Mouse (Mus musculus): ENCODE measurements around the gene Gm3099.
"Not testable (repeated sequence)": the region's sequence is repeated elsewhere in the genome, so short reads cannot be mapped to it uniquely, and the experiment has no call there.

Gm3099 gene

DNA sequence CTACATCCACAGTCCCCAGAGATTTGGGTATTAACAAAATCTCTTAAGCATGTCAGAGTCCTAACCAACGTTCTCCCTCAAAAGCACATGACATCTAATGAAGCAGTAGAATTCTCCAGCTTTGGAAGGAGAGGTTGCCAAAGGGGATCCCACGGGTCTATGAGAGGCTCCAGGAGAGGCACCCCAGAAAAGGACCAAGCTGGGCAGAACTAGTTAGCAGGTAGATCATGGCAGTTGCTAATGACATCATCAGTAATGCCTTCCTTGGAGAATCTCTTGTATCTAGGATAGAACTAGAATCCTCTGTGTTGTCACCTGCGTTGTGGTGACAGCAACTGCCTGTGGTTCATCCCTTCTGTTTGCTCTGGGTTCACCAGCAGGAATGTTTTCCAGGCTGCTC, at the start of gene Gm3099:
TSS of gene Gm3099 (plus strand) at position 301 of the 400 bp plus-strand sequence.
- not testable (repeated sequence) for DNase-seq

DNA sequence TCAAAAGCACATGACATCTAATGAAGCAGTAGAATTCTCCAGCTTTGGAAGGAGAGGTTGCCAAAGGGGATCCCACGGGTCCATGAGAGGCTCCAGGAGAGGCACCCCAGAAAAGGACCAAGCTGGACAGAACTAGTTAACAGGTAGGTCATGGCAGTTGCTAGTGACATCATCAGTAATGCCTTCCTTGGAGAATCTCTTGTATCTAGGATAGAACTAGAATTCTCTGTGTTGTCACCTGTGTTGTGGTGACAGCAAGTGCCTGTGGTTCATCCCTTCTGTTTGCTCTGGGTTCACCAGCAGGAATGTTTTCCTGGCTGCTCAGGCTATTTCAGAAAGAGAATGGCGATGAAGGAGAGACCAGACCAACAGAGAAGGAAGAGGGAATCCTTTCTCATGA, 34.9 kb upstream of the Gm3099 start, which contains the start of gene Gm3095:
TSS of gene Gm3095 (plus strand) at position 301 of the 400 bp plus-strand sequence.
- DNase-seq, result not testable (repeated sequence)

DNA sequence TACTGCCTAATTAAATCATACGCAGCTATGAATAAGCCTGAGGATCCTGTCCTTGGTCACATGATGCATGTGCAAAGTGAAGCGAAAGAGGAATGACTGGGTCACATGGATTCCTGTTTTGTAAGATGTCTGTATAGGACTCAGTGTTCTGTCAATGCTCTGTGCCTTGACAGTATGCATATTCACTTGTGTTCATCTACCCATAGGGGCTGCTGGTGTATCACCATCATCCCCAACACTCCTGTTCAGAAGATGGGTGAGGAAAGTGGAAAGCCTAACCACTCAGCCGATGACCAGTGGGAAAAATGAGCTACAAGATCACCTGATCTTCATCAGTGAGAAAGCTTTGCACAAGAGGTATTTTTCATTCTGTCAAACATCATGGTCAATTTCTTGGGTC, 25.4 kb downstream of the Gm3099 start, which contains the start of gene Gm5796:
TSS of gene Gm5796 (plus strand) at position 301 of the 400 bp plus-strand sequence.
- DNase-seq, result not testable (repeated sequence)

Measured in retina, postnatal 1 day (tissue).